Mouse (Mus musculus): ENCODE results near the gene Odr4. TPM values are rescaled to one million over a fixed set of nuclear protein-coding genes. Genes with fewer than 3 reads are reported as not detected.

Odr4 gene
- 34.3 and 36.4 TPM in 2 replicates for polyA plus RNA-seq (2016; fragmentation: Nextera tagmentation; extraction: Ambion mirVana)

GRCm38 (mm10) chr1:150392638-150393487 is at the start of gene Odr4, which contains the start of gene Tpr:
Gene Odr4, minus strand, starts transcription at chr1:150393080.
Gene Tpr, plus strand, starts transcription at chr1:150392838.
- H3K27ac ChIP-seq = peak within 1 kb of the TSS; percentile 93
- peak within 1 kb of the TSS; percentile 73 for H3K4me3 ChIP-seq (replicated peaks)
- 0 out of 2 replicates have a peak, but pooled peaks cover 4% of the 10 kb centered on the region for H3K4me1 ChIP-seq (replicated peaks)
- no peaks in the 10 kb centered on the region for H3K27me3 ChIP-seq
- ATAC-seq (ENCODE audit: insufficient number of reproducible peaks, insufficient read depth, low FRiP score, low TSS enrichment, low read depth) = peak; percentile 99
- H3K9ac ChIP-seq (replicated peaks) = peak within 1 kb of the TSS; percentile 81
- no peaks in the 10 kb centered on the region for H3K9me3 ChIP-seq
- WGBS = under 1% methylated on average over 75 of the region's 76 CpGs
- peaks cover 47% of the 10 kb centered on the region for H3K36me3 ChIP-seq
- peak within 1 kb of the TSS; percentile 57 for H3K4me2 ChIP-seq

- Histone ChIP-seq H3K4me2 (no peak overlapping the region), H3K9ac (replicated peaks) (no peak overlapping the region), H3K27ac (no peak overlapping the region), H3K9me3 (no peaks in the 10 kb centered on the region), H3K4me3 (replicated peaks) (no peak overlapping the region), H3K4me1 (replicated peaks) (no peaks in the 10 kb centered on the region), H3K36me3 (peaks cover 82% of the 10 kb centered on the region), H3K27me3 (no peaks in the 10 kb centered on the region)
- ATAC-seq (ENCODE audit: insufficient number of reproducible peaks, insufficient read depth, low FRiP score, low TSS enrichment, low read depth) = no peak
- WGBS = 83% methylated on average over 4 of the region's 4 CpGs
Measured at GRCm38 (mm10) chr1:150441731-150442130, 48.9 kb upstream of the Odr4 start.

- no peak overlapping the region for H3K4me2 ChIP-seq
- H3K27ac ChIP-seq = no peak overlapping the region
- no peak for ATAC-seq (ENCODE audit: insufficient number of reproducible peaks, insufficient read depth, low FRiP score, low TSS enrichment, low read depth)
- peaks cover 81% of the 10 kb centered on the region for H3K36me3 ChIP-seq
- no peak overlapping the region for H3K4me3 ChIP-seq (replicated peaks)
- no peak overlapping the region for H3K9ac ChIP-seq (replicated peaks)
- no peaks in the 10 kb centered on the region for H3K4me1 ChIP-seq (replicated peaks)
- H3K27me3 ChIP-seq = no peaks in the 10 kb centered on the region
- H3K9me3 ChIP-seq = no peaks in the 10 kb centered on the region
- WGBS = 95% methylated on average over 3 of the region's 3 CpGs
Measured at GRCm38 (mm10) chr1:150438641-150439040, 45.8 kb upstream of the Odr4 start.

GRCm38 (mm10) chr1:150426216-150426615 is 33.3 kb upstream of the Odr4 start:
- no peaks in the 10 kb centered on the region for H3K9me3 ChIP-seq
- H3K9ac ChIP-seq (replicated peaks) = no peak overlapping the region
- no peak overlapping the region for H3K27ac ChIP-seq
- H3K4me3 ChIP-seq (replicated peaks) = no peak overlapping the region
- WGBS = 57% methylated on average over 3 of the region's 3 CpGs
- no peak for ATAC-seq (ENCODE audit: insufficient number of reproducible peaks, insufficient read depth, low FRiP score, low TSS enrichment, low read depth)
- no peaks in the 10 kb centered on the region for H3K27me3 ChIP-seq
- no peaks in the 10 kb centered on the region for H3K4me1 ChIP-seq (replicated peaks)
- no peak overlapping the region for H3K4me2 ChIP-seq
- peaks cover 91% of the 10 kb centered on the region for H3K36me3 ChIP-seq

GRCm38 (mm10) chr1:150425665-150426064 is 32.8 kb upstream of the Odr4 start:
- ATAC-seq (ENCODE audit: insufficient number of reproducible peaks, insufficient read depth, low FRiP score, low TSS enrichment, low read depth) = no peak

GRCm38 (mm10) chr1:150418426-150418825 is 25.5 kb upstream of the Odr4 start:
- no peaks in the 10 kb centered on the region for H3K4me1 ChIP-seq (replicated peaks)
- no peak overlapping the region for H3K27ac ChIP-seq
- H3K9me3 ChIP-seq = no peaks in the 10 kb centered on the region
- H3K27me3 ChIP-seq = no peaks in the 10 kb centered on the region
- no peak overlapping the region for H3K9ac ChIP-seq (replicated peaks)
- peaks cover 79% of the 10 kb centered on the region for H3K36me3 ChIP-seq
- no peak overlapping the region for H3K4me3 ChIP-seq (replicated peaks)
- WGBS = 93% methylated on average over 4 of the region's 4 CpGs
- no peak for ATAC-seq (ENCODE audit: insufficient number of reproducible peaks, insufficient read depth, low FRiP score, low TSS enrichment, low read depth)
- H3K4me2 ChIP-seq = no peak overlapping the region

More at GRCm38 (mm10) chr1:150425665-150426064, 32.8 kb upstream of the Odr4 start:
- no peaks in the 10 kb centered on the region for H3K4me1 ChIP-seq (replicated peaks)
- no peak overlapping the region for H3K4me3 ChIP-seq (replicated peaks)
- H3K4me2 ChIP-seq = no peak overlapping the region
- H3K27ac ChIP-seq = no peak overlapping the region
- H3K27me3 ChIP-seq = no peaks in the 10 kb centered on the region
- H3K9ac ChIP-seq (replicated peaks) = no peak overlapping the region
- no peaks in the 10 kb centered on the region for H3K9me3 ChIP-seq
- 88% methylated on average over 9 of the region's 9 CpGs for WGBS
- H3K36me3 ChIP-seq = peaks cover 87% of the 10 kb centered on the region

- no peak overlapping the region for H3K4me3 ChIP-seq (replicated peaks)
- no peak overlapping the region for H3K9ac ChIP-seq (replicated peaks)
- H3K9me3 ChIP-seq = no peaks in the 10 kb centered on the region
- no peaks in the 10 kb centered on the region for H3K4me1 ChIP-seq (replicated peaks)
- H3K27me3 ChIP-seq = no peaks in the 10 kb centered on the region
- no peak for ATAC-seq (ENCODE audit: insufficient number of reproducible peaks, insufficient read depth, low FRiP score, low TSS enrichment, low read depth)
- no peak overlapping the region for H3K27ac ChIP-seq
- H3K36me3 ChIP-seq = peaks cover 79% of the 10 kb centered on the region
- H3K4me2 ChIP-seq = no peak overlapping the region
- WGBS = 93% methylated on average over 3 of the region's 3 CpGs
Measured at GRCm38 (mm10) chr1:150416006-150416405, 23.1 kb upstream of the Odr4 start.

GRCm38 (mm10) chr1:150409996-150410395 is 17.1 kb upstream of the Odr4 start:
- H3K27ac ChIP-seq = no peak overlapping the region
- WGBS = 96% methylated on average over 6 of the region's 6 CpGs
- no peak overlapping the region for H3K9ac ChIP-seq (replicated peaks)
- H3K9me3 ChIP-seq = no peaks in the 10 kb centered on the region
- no peak overlapping the region for H3K4me2 ChIP-seq
- ATAC-seq (ENCODE audit: insufficient number of reproducible peaks, insufficient read depth, low FRiP score, low TSS enrichment, low read depth) = no peak
- no peaks in the 10 kb centered on the region for H3K4me1 ChIP-seq (replicated peaks)
- no peak overlapping the region for H3K4me3 ChIP-seq (replicated peaks)
- no peaks in the 10 kb centered on the region for H3K27me3 ChIP-seq
- peaks cover 88% of the 10 kb centered on the region for H3K36me3 ChIP-seq

GRCm38 (mm10) chr1:150407285-150407684 is 14.4 kb upstream of the Odr4 start:
- Histone ChIP-seq H3K4me2 (no peak overlapping the region), H3K27ac (no peak overlapping the region), H3K9ac (replicated peaks) (no peak overlapping the region), H3K36me3 (peaks cover 84% of the 10 kb centered on the region), H3K4me3 (replicated peaks) (no peak overlapping the region), H3K9me3 (no peaks in the 10 kb centered on the region), H3K4me1 (replicated peaks) (no peaks in the 10 kb centered on the region), H3K27me3 (no peaks in the 10 kb centered on the region)
- ATAC-seq (ENCODE audit: insufficient number of reproducible peaks, insufficient read depth, low FRiP score, low TSS enrichment, low read depth) = no peak
- WGBS = 92% methylated on average over 9 of the region's 9 CpGs

- no peak for ATAC-seq (ENCODE audit: insufficient number of reproducible peaks, insufficient read depth, low FRiP score, low TSS enrichment, low read depth)
- H3K27ac ChIP-seq = no peak overlapping the region
- 94% methylated on average over 3 of the region's 3 CpGs for WGBS
- H3K36me3 ChIP-seq = peaks cover 73% of the 10 kb centered on the region
- H3K9ac ChIP-seq (replicated peaks) = no peak overlapping the region
- no peaks in the 10 kb centered on the region for H3K4me1 ChIP-seq (replicated peaks)
- no peaks in the 10 kb centered on the region for H3K27me3 ChIP-seq
- H3K9me3 ChIP-seq = no peaks in the 10 kb centered on the region
- H3K4me3 ChIP-seq (replicated peaks) = no peak overlapping the region
- H3K4me2 ChIP-seq = no peak overlapping the region
Measured at GRCm38 (mm10) chr1:150404555-150404954, 11.7 kb upstream of the Odr4 start.

- no peak overlapping the region for H3K9ac ChIP-seq (replicated peaks)
Measured at GRCm38 (mm10) chr1:150403914-150404313, 11.0 kb upstream of the Odr4 start.

More at GRCm38 (mm10) chr1:150403914-150404313, 11.0 kb upstream of the Odr4 start:
- Histone ChIP-seq H3K9me3 (no peaks in the 10 kb centered on the region), H3K36me3 (peaks cover 72% of the 10 kb centered on the region), H3K4me2 (no peak overlapping the region), H3K4me1 (replicated peaks) (no peaks in the 10 kb centered on the region), H3K27me3 (no peaks in the 10 kb centered on the region), H3K27ac (no peak overlapping the region), H3K4me3 (replicated peaks) (no peak overlapping the region)
- no peak for ATAC-seq (ENCODE audit: insufficient number of reproducible peaks, insufficient read depth, low FRiP score, low TSS enrichment, low read depth)
- WGBS = 88% methylated on average over 3 of the region's 3 CpGs

Measured in limb, embryonic 12.5 days (tissue).